Mouse (Mus musculus) thymus, adult 18-20 months (tissue): ENCODE measurements around the gene Tmco2.
"Not testable (repeated sequence)": the region's sequence is repeated elsewhere in the genome, so short reads cannot be mapped to it uniquely, and the experiment has no call there.

Experiments used
- DNase-seq, 2 experiments: peaks; one replicate each; pipeline ENCODE4 v3.0.0; 2022; ENCODE audit warnings: mixed read lengths in 2 of 2

Tmco2 gene

DNA sequence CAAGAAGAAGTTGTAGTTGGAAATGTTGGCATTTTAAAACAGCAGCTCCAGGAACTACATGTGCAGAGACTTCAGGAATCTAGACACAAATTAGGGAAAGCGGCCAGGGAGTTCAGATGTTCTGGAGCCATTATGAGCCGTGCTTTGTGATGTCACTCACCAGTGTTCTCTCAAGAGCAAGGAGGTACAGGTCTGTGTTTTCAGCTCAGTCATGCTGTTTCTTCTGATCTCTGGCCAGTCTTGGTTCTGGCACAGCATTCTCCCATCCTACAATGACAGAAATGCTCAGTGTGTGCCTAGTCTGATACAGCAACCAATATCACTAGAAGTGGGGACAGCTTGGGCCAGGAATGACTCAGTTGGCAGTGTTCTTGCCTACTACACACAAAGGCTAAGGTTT, at the start of gene Tmco2:
TSS of gene Tmco2 (minus strand) at position 101 of the 400 bp plus-strand sequence.
- no peak for DNase-seq

DNA sequence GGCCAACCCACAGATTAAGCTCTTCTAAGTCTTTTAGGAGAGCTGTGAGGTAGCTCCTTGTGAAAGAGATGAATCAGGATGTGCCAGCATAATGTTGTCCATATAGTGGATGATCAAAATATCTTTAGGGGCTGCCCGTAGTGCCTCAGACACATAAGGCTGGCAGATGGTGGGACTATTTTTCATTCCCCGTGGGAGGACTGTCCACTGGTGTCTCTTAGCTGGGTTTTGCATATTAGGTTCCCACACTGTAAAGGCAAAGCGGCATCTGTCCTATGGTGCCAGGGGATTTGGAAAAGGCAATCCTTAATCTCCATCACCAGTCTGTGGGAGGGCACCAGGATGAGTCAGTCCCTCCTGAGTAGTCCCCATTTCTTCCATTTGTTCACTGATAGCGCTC, 5.7 kb downstream of the Tmco2 start:
- no peak for DNase-seq

DNA sequence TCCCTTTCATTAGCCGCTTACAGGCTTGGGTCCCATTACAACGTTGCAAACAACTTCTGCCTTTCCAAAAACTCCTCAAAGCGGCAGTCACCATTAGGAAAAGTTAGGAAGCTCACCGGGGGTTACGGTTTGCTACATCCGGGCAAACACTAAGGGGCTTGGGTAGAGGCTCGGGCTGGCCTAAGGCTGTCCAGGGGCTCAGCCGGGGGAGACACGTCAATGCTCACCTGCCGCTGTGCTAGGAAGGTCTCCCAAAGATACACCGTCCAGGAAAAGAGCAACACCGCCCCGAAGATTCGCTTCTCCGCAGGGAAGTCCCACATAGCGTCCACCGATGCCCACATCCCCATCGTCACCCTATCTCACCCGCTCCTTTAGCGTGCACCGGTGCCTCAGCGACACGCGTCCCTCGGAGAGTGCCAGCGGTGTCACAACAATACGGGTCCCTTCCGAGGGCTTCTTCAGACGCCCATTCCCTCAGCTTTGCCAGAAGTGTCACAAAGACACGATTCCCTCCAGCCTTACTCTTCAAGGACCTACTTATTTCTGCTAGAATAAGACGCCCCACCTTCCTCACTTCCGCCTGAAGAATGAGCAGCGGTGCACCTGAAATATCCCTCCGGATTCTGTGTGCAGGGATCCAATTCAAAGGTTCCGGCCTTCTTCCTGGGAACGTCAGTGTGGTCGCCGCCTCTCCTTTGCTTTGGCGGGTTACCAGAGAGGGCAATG, 11.2 kb downstream of the Tmco2 start, which contains the start of gene Zmpste24:
TSS of gene Zmpste24 (minus strand) at position 592 of the 729 bp plus-strand sequence.
- DNase-seq: peak; percentile 60 to 72

DNA sequence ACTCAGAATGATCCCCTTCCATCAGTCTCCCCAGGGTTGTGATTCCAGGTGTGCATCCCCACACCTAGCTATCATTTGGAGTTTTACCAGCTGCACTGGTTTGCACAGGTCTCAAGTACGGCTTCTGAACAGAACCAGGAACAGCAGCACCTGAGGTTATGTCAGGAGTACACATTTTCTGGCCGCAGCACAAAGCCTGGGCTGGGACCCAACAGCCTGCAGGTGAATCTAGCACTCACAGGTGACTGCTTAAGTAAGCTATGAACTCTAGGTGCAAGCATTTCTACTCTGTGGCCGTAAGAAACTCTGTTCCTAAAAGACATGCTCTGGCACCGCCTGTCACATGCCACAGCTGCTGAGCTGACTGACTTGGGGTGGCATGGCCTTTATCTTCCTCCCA, 18.8 kb downstream of the Tmco2 start:
- no peak for DNase-seq

DNA sequence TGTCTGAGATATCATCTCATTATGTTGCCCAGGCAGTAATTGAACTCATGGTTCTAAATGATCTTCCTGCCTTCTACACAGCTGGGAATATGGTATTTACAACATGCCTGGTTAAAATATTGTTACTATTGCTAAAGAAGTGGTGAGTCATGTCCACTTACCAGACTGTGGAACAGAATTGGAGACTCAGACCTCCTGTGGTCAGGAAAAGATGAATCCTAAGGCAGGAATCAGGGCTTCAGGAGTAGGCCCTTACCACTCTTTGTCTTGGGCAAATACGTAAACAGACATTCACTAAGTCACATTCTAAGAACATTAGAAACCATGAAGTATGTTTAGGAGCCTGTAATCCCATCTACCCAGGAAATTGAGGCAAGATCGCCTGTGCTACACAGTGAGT, 20.3 kb downstream of the Tmco2 start:
- no peak for DNase-seq

DNA sequence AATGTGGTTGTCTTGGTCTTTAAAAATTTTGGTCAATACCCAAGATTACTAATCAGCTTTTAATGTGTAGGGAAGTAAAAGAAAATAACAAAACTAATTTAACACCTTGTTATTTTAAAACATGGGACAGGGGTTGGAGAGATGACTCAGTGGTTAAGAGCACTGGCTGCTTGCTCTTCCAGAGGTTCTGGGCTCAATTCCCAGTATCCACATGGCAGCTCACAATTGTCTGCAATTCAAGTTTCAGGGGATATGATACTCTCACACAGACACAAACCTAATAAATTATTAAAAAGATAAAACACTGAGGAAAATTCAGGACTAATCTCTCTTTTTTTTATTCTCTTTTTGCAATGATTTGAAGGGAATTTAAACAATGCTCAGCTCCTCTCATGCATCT, 24.5 kb downstream of the Tmco2 start:
- DNase-seq: no peak

DNA sequence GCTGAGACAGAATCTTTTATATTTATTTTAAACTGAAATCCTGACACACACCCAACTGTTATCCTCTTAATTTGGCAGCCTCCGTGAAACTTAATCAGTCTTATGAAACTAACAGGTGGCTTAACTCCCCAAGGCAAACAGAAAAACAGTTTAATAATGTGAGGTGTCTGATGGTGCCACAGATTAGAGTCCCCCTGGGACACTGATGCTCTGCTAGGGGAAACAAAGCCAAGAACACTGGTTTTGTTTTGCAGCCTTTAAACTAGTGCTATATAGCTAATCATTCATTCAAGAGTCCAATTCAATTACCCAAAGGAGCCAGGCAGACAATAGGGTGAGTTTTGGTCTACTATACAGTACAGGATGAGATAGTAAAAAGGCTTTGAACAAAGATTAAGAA, 28.6 kb downstream of the Tmco2 start:
- no peak for DNase-seq

DNA sequence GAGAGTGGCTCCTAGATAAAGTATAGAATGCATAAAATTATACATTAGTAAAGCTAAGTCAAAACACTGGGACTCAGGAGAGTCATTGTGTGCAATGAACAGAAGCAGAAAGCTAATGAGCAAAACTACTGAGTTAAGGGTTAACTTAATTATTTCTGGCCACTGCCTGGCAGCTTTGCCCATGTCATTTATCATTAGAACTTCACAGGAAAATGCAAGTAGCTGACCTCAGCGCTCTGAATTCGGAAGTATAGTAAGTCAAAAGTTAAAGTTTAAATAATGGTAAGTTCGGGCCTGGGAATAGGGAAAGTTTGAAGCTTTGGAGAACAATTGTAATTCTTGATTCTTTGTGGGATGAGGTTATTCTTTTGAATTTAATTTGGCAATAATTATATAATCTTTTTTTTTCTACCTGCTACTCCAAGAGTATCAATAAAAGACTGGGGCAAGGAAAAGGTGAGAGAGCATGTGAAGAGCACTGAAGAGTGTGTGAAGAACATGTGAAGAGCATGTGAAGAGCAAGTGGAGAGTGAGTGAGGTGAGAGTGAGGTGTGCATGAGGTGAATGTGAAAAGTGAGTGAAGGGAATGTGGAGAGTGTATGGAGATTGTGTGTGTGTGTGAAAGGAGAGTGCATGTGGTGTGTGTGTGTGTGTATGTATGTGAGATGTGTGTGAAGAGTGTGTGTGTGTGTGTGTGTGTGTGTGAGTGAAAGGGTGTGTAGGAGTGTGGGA, 30.9 kb downstream of the Tmco2 start:
- no peak for DNase-seq

DNA sequence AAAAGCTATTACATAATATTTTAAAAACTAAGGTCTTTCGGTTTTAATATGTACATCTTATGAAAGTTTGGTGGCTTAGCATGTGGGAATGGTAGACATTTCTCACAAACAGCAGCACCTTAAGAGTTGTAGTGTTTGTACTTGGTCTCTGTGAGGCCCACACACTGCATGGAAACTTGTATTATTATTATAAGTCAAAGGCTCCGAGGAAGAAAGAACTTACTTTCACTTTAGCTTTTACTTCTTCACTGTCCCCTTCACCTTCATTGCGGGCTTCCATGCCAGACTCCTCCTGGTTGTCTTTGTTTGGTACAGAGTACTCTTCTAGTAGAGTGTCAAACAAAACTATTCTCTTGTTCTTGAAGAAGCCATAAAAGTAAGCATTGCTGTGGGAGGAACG, 34.8 kb downstream of the Tmco2 start:
- DNase-seq: no peak

DNA sequence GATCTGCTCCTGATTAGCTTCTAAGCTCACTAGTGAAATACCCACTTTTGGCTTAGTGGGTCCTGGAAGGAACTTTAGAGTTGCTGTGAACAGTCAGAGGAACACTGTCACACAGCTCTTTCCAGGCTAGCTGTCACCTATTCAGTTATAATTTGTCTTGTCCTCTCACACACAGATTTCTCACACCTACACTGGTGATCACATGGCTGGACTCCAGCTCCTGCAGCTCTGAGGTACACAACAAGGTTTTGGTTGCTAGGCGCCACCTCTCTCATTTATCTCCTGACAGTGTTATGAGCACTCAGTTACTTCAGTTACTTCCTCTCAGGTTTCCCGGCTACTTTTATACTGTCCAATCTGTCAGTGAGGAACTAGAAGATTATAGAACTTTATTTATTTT, 43.7 kb downstream of the Tmco2 start:
- no peak for DNase-seq

DNA sequence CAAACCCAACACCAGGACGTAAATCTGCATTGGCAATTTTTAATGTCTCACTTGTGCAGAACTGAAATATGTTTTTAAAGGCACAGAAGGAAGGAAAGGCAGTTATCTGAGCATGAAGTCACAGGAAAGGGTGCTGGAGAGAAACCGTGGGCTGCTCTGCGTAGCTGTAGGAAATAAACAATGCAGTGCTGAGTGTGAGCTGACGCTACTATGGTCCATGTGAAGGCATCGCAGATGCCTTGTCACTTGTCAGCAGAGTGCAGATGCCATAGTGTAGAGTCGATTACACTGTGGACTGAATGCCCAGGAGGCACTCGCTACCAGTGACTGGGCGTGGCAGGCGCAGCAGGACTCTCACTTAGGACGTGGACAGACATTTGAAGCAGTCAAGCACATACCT, 49.8 kb downstream of the Tmco2 start:
- DNase-seq: not testable (repeated sequence)

DNA sequence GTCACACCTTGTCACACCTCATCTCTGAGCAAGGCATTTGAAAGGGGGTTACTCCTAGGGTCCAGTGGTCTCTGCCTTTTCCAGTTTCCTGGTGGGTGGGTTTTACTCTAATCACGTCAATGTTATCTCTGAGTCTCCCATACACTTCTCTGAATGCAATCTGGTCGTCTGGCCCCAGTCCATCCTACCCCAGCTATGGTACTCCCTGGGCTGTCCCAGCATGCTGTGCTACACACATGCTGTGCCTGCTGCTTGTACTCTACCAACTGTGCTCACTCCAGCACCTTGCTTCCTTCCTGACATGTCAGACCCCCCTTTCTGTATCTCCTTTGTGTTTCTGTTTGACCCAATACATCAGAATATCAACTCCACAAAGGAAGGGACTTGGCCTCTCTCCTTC, 52.0 kb downstream of the Tmco2 start:
- DNase-seq: no peak

DNA sequence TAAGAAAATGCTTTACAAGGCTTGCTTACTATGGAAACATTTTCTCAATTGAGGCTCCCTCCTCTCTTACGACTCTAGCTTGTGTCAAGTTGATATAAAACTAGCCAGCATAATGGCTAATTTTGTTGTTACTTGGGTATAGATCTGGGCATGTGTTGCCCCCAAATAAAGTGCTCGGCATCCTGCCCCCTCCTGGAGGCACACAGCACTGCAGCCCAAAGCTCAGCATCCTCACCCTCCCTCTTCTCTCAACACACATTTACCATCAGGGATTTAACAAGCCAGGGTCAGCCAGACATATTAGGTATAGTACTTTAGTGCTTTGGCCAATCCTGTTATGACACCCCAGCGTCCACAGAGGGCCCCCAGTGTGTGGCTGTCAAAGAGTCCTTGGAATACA, 52.7 kb downstream of the Tmco2 start:
- no peak for DNase-seq
